2 mouse cellular contexts compared by ENCODE assay signal in genomic region chr3:95277149-95277551, GRCm38 (mm10).
TF ChIP-seq lines count a peak whose summit lies in the region.

No protein-coding gene starts in this region.

TF ChIP-seq in MEL, 35 proteins besides CTCF, POLR2A, EP300 and RAD21:
- TF ChIP-seq GATA1 (IDR thresholded peaks at IDR 0.05; ENCODE audit: low read depth, low read length): peak; percentile 80
- TF ChIP-seq USF2 (IDR thresholded peaks at IDR 0.05; ENCODE audit: borderline replicate concordance in 1 of 2, insufficient read depth in 1 of 2, low read depth in 1 of 2, low read length in 2 of 2): no peak
- peak; percentile 52; the same call in 1 of the 2 replicates for TF ChIP-seq TAL1 (IDR thresholded peaks at IDR 0.05; ENCODE audit: low read length)

TF ChIP-seq in myocyte, 11 proteins besides CTCF, POLR2A, EP300 and RAD21:
- TF ChIP-seq CEBPB (IDR thresholded peaks at IDR 0.05; ENCODE audit: insufficient read depth, poor library complexity, severe bottlenecking): no peak
- peak in 1 of 3 experiments; percentile 15 for TF ChIP-seq MYOD1 (IDR thresholded peaks at IDR 0.05; ENCODE audit: control insufficient read depth in 1 of 3, insufficient read length in 2 of 3, low read depth in 2 of 3)
TF ChIP-seq in myocyte: peak in this region for 1.
